Mouse (Mus musculus): ENCODE results near the gene Itga9. TPM values are rescaled to one million over a fixed set of nuclear protein-coding genes. Genes with fewer than 3 reads are reported as not detected.

Gene Itga9
- polyA plus RNA-seq, 1 experiment, result 2.3 TPM

- Histone ChIP-seq H3K27ac (replicated peaks; ENCODE audit: low read depth, low read length) (no peak overlapping the region), H3K4me1 (ENCODE audit: control insufficient read depth, insufficient read depth, insufficient read length, low read length) (no peaks in the 10 kb centered on the region), H3K4me3 (ENCODE audit: insufficient read depth, low read depth, low read length) (no peak overlapping the region)
These were observed 15.2 kb downstream of the Itga9 start for GRCm38 (mm10) chr9:118621691-118622090.

- Histone ChIP-seq H3K4me1 (ENCODE audit: control insufficient read depth, insufficient read depth, insufficient read length, low read length) (no peaks in the 10 kb centered on the region), H3K4me3 (ENCODE audit: insufficient read depth, low read depth, low read length) (no peak overlapping the region), H3K27ac (replicated peaks; ENCODE audit: low read depth, low read length) (no peak overlapping the region)
These were observed 16.1 kb downstream of the Itga9 start for GRCm38 (mm10) chr9:118622376-118623166.

- no peak overlapping the region for H3K4me3 ChIP-seq (ENCODE audit: insufficient read depth, low read depth, low read length)
- no peak overlapping the region for H3K27ac ChIP-seq (replicated peaks; ENCODE audit: low read depth, low read length)
- H3K4me1 ChIP-seq (ENCODE audit: control insufficient read depth, insufficient read depth, insufficient read length, low read length), result no peaks in the 10 kb centered on the region
These were observed 17.0 kb downstream of the Itga9 start for GRCm38 (mm10) chr9:118623483-118623882.

- Histone ChIP-seq H3K4me1 (ENCODE audit: control insufficient read depth, insufficient read depth, insufficient read length, low read length) (no peaks in the 10 kb centered on the region), H3K4me3 (ENCODE audit: insufficient read depth, low read depth, low read length) (no peak overlapping the region)
These were observed 17.7 kb downstream of the Itga9 start for GRCm38 (mm10) chr9:118624146-118624545.

GRCm38 (mm10) chr9:118629763-118630379 is 23.4 kb downstream of the Itga9 start:
- Histone ChIP-seq H3K27ac (replicated peaks; ENCODE audit: low read depth, low read length) (no peak overlapping the region), H3K4me1 (ENCODE audit: control insufficient read depth, insufficient read depth, insufficient read length, low read length) (peaks cover 5% of the 10 kb centered on the region), H3K4me3 (ENCODE audit: insufficient read depth, low read depth, low read length) (no peak overlapping the region)

More at GRCm38 (mm10) chr9:118624146-118624545, 17.7 kb downstream of the Itga9 start:
- no peak overlapping the region for H3K27ac ChIP-seq (replicated peaks; ENCODE audit: low read depth, low read length)

- no peak overlapping the region; the same call in 1 of the 2 replicates for H3K27ac ChIP-seq (replicated peaks; ENCODE audit: low read depth, low read length)
- no peak overlapping the region for H3K4me3 ChIP-seq (ENCODE audit: insufficient read depth, low read depth, low read length)
- peaks cover 5% of the 10 kb centered on the region for H3K4me1 ChIP-seq (ENCODE audit: control insufficient read depth, insufficient read depth, insufficient read length, low read length)
These were observed 25.6 kb downstream of the Itga9 start for GRCm38 (mm10) chr9:118631775-118632757.

GRCm38 (mm10) chr9:118632758-118633143 is 26.3 kb downstream of the Itga9 start:
- Histone ChIP-seq H3K4me3 (ENCODE audit: insufficient read depth, low read depth, low read length) (no peak overlapping the region), H3K4me1 (ENCODE audit: control insufficient read depth, insufficient read depth, insufficient read length, low read length) (peaks cover 5% of the 10 kb centered on the region), H3K27ac (replicated peaks; ENCODE audit: low read depth, low read length) (no peak overlapping the region)

GRCm38 (mm10) chr9:118638642-118639210 is 32.2 kb downstream of the Itga9 start:
- no peaks in the 10 kb centered on the region for H3K4me1 ChIP-seq (ENCODE audit: control insufficient read depth, insufficient read depth, insufficient read length, low read length)
- H3K4me3 ChIP-seq (ENCODE audit: insufficient read depth, low read depth, low read length), result no peak overlapping the region
- H3K27ac ChIP-seq (replicated peaks; ENCODE audit: low read depth, low read length), result no peak overlapping the region

GRCm38 (mm10) chr9:118645698-118646355 is 39.3 kb downstream of the Itga9 start:
- no peak overlapping the region for H3K4me3 ChIP-seq (ENCODE audit: insufficient read depth, low read depth, low read length)
- 0 out of 2 replicates have a peak, but pooled peaks cover 5% of the 10 kb centered on the region for H3K4me1 ChIP-seq (ENCODE audit: control insufficient read depth, insufficient read depth, insufficient read length, low read length)
- H3K27ac ChIP-seq (replicated peaks; ENCODE audit: low read depth, low read length), result no peak overlapping the region

GRCm38 (mm10) chr9:118647495-118647894 is 41.0 kb downstream of the Itga9 start:
- H3K27ac ChIP-seq (replicated peaks; ENCODE audit: low read depth, low read length), result no peak overlapping the region
- 0 out of 2 replicates have a peak, but pooled peaks cover 5% of the 10 kb centered on the region for H3K4me1 ChIP-seq (ENCODE audit: control insufficient read depth, insufficient read depth, insufficient read length, low read length)

GRCm38 (mm10) chr9:118650976-118651375 is 44.5 kb downstream of the Itga9 start:
- no peak overlapping the region for H3K4me3 ChIP-seq (ENCODE audit: insufficient read depth, low read depth, low read length)
- no peak overlapping the region for H3K27ac ChIP-seq (replicated peaks; ENCODE audit: low read depth, low read length)
- peaks cover 9% of the 10 kb centered on the region; the same call in 1 of the 2 replicates for H3K4me1 ChIP-seq (ENCODE audit: control insufficient read depth, insufficient read depth, insufficient read length, low read length)

More at GRCm38 (mm10) chr9:118647495-118647894, 41.0 kb downstream of the Itga9 start:
- no peak overlapping the region for H3K4me3 ChIP-seq (ENCODE audit: insufficient read depth, low read depth, low read length)

GRCm38 (mm10) chr9:118651939-118652338 is 45.4 kb downstream of the Itga9 start:
- Histone ChIP-seq H3K4me1 (ENCODE audit: control insufficient read depth, insufficient read depth, insufficient read length, low read length) (peaks cover 9% of the 10 kb centered on the region; the same call in 1 of the 2 replicates), H3K27ac (replicated peaks; ENCODE audit: low read depth, low read length) (no peak overlapping the region), H3K4me3 (ENCODE audit: insufficient read depth, low read depth, low read length) (no peak overlapping the region)

- Histone ChIP-seq H3K4me1 (ENCODE audit: control insufficient read depth, insufficient read depth, insufficient read length, low read length) (peaks cover 4% of the 10 kb centered on the region; the same call in 1 of the 2 replicates), H3K4me3 (ENCODE audit: insufficient read depth, low read depth, low read length) (no peak overlapping the region), H3K27ac (replicated peaks; ENCODE audit: low read depth, low read length) (no peak overlapping the region)
These were observed 46.9 kb downstream of the Itga9 start for GRCm38 (mm10) chr9:118653436-118653835.

GRCm38 (mm10) chr9:118654969-118655368 is 48.5 kb downstream of the Itga9 start:
- no peak overlapping the region for H3K4me3 ChIP-seq (ENCODE audit: insufficient read depth, low read depth, low read length)
- H3K27ac ChIP-seq (replicated peaks; ENCODE audit: low read depth, low read length), result no peak overlapping the region
- peaks cover 4% of the 10 kb centered on the region; the same call in 1 of the 2 replicates for H3K4me1 ChIP-seq (ENCODE audit: control insufficient read depth, insufficient read depth, insufficient read length, low read length)
